Mouse (Mus musculus) retina, postnatal 1 day (tissue): ENCODE data around the gene Atp5g3.

Experiments
- DNase-seq: peaks from one replicate; pipeline ENCODE4 v3.0.0-alpha.2; 2012

Atp5g3 gene

GRCm38 (mm10) chr2:73893473-73894270 lies 17.5 kb downstream of the Atp5g3 start:
- DNase-seq: peak; percentile 10

GRCm38 (mm10) chr2:73892464-73893296 lies 18.4 kb downstream of the Atp5g3 start, which contains the start of gene Atf2:
TSS of gene Atf2 (minus strand) at chr2:73892639.
- peak; percentile 99 for DNase-seq

GRCm38 (mm10) chr2:73891701-73892463 lies 19.2 kb downstream of the Atp5g3 start:
- DNase-seq: no peak

- DNase-seq: no peak
These were observed 25.1 kb downstream of the Atp5g3 start for GRCm38 (mm10) chr2:73885997-73886396.

GRCm38 (mm10) chr2:73877891-73878290 lies 33.2 kb downstream of the Atp5g3 start:
- DNase-seq: no peak

GRCm38 (mm10) chr2:73867764-73868487 lies 43.2 kb downstream of the Atp5g3 start:
- DNase-seq: peak; percentile 40

GRCm38 (mm10) chr2:73860046-73860624 lies 51.0 kb downstream of the Atp5g3 start:
- no peak for DNase-seq
